Mouse (Mus musculus) forebrain, embryonic 10.5 days (tissue): ENCODE results near the gene Afap1l2. TPM values are rescaled to one million over a fixed set of nuclear protein-coding genes. Genes with fewer than 3 reads are reported as not detected.

Source experiments
- DNase-seq: peaks from one replicate; pipeline ENCODE4 v3.0.0-alpha.2; 2017; ENCODE audit warnings: low spot score; ENCODE audit errors: extremely low spot score
- H3K27ac ChIP-seq: fragments of 300-500 bp; sonication (generic); 2 replicates; pipeline ENCODE4 v1.5.1; 2016; ENCODE audit warnings: mild to moderate bottlenecking
- H3K27me3 ChIP-seq: fragments of 300-500 bp; sonication (generic); 2 replicates; pipeline ENCODE4 v1.6.1; 2016; ENCODE audit warnings: mild to moderate bottlenecking; ENCODE audit not compliant: poor library complexity, severe bottlenecking
- H3K36me3 ChIP-seq: fragments of 300-500 bp; sonication (generic); replicated peaks from 2 replicates; pipeline ENCODE4 v1.6.1; 2016; ENCODE audit warnings: mild to moderate bottlenecking, moderate library complexity
- H3K4me1 ChIP-seq: fragments of 300-500 bp; sonication (generic); 2 replicates; pipeline ENCODE4 v1.6.1; 2016
- H3K4me3 ChIP-seq: fragments of 300-500 bp; sonication (generic); 2 replicates; pipeline ENCODE4 v1.5.1; 2016; ENCODE audit warnings: mild to moderate bottlenecking, moderate library complexity
- H3K9me3 ChIP-seq: fragments of 300-500 bp; sonication (generic); 2 replicates; pipeline ENCODE4 v1.6.1; 2016; ENCODE audit warnings: mild to moderate bottlenecking, moderate library complexity
- WGBS: fragments of 180-500 bp; shearing (Covaris S2); methylation state at CpG from one replicate; pipeline ENCODE4 v1.1.7; 2016; 5-methylcytosine and 5-hydroxymethylcytosine counted together
- polyA plus RNA-seq: library from polyadenylated mRNA; unstranded; fragments of >200 nt; fragmentation: Nextera tagmentation; extraction: Ambion mirVana; gene quantifications from 2 replicates; pipeline ENCODE4 v1.2.1, GENCODE M21; 2016

The Afap1l2 gene
- polyA plus RNA-seq, 1 experiment from 2014 or later: 1.2 TPM

DNA sequence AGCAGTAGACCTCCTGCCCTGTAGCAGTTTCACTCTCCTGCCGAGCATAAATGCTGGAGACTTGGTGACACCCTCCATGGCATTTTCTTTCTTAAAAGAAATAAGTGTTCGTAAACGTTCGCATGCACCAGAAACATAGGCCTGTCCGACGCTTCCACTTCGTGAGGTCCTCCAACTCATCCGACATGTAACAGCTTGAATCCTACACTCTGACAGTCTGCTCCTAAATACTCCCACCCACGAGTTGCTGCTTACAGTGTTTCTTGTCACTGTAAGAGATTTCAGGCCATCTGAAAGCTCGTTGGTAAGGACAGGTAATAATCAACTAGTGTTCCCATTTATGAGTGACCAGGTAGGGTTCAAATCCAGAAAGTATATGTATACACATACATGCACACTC lies 120.1 kb downstream of the Afap1l2 start:
- no peak overlapping the region for H3K27ac ChIP-seq
- H3K4me3 ChIP-seq: no peak overlapping the region
- no peaks in the 10 kb centered on the region for H3K27me3 ChIP-seq
- peaks cover 30% of the 10 kb centered on the region for H3K4me1 ChIP-seq
- WGBS: 89% methylated on average over 10 of the region's 10 CpGs
- H3K9me3 ChIP-seq: no peaks in the 10 kb centered on the region
- DNase-seq: no peak
- no peaks in the 10 kb centered on the region for H3K36me3 ChIP-seq

DNA sequence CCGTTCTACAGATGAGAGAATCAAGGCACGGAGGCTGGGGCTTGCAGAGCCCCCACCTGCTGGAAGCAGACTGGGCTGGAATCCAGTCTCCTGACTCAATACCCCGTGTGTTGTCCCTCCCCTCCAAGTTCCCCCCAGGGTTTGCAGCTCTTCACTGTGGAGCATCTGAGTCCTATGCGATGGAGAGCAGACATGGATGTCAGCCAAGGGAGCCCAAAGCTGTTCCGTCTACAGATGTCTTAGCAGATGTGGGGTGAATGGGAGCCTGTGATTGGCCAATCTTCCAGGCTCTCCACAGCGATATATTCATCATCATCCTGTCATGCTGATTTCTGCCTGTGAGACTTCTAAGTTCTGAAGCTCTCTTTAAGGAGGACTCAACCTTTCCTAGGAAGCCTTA lies 130.7 kb downstream of the Afap1l2 start:
- 86% methylated on average over 6 of the region's 6 CpGs for WGBS
- H3K9me3 ChIP-seq: no peaks in the 10 kb centered on the region
- H3K27me3 ChIP-seq: peaks cover 75% of the 10 kb centered on the region
- H3K36me3 ChIP-seq: no peaks in the 10 kb centered on the region
- H3K27ac ChIP-seq: no peak overlapping the region
- no peak for DNase-seq
- H3K4me1 ChIP-seq: peaks cover 33% of the 10 kb centered on the region
- H3K4me3 ChIP-seq: no peak overlapping the region

GRCm38 (mm10) chr19:56874601-56875315 lies 133.3 kb downstream of the Afap1l2 start:
- peak; percentile 30 for DNase-seq
- WGBS: 9% methylated on average over 30 of the region's 30 CpGs
- Histone ChIP-seq H3K9me3 (no peaks in the 10 kb centered on the region), H3K36me3 (no peaks in the 10 kb centered on the region), H3K4me1 (peaks cover 18% of the 10 kb centered on the region), H3K27me3 (peaks cover 91% of the 10 kb centered on the region), H3K4me3 (peak overlapping the region; percentile 64), H3K27ac (peak overlapping the region; percentile 78)

DNA sequence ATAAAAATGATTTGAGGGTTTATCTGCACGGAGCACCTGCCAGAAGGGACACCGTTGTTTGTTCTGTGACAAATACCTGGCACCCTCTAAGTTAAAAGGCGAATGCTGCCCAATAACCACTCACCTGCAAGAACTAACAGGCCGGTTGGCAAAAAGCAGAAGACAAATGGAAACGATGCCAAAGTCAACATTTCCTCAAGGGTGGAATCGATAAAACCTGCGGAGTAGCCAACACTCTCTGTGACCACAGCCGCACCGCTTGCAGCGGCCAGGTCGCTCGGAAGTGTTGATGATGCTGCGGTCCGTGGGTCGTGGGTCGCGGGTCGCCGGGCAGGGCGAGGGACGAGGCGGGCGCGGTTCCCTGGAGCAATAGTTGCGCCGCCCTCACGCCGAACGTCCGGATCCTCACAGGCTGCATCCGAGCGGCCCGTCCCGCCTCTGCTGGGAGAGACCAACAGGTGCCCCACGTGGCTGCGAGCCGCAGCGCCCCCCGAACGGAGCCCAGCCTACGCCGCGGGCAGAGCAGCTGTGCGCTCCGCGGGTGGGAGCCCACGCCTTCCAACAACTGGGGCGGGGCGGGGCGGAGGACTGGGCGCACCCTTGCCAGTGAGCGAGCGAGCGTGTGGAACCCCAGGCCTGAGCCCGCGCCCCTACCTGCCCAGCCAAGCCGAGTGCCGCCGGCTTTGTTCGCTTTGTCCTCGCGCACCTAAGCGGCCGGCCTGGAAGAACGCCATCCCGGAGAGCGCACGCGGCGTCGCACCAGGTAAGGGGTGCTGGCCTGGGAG lies 134.0 kb downstream of the Afap1l2 start, which contains the start of gene Vwa2:
Gene Vwa2 (plus strand): TSS at position 434 of the 785 bp plus-strand sequence.
- peak within 1 kb of the TSS; percentile 64 for H3K4me3 ChIP-seq
- peak within 1 kb of the TSS; percentile 78 for H3K27ac ChIP-seq
- DNase-seq: peak; percentile 51
- H3K27me3 ChIP-seq: peaks cover 94% of the 10 kb centered on the region
- H3K9me3 ChIP-seq: no peaks in the 10 kb centered on the region
- H3K36me3 ChIP-seq: no peaks in the 10 kb centered on the region
- H3K4me1 ChIP-seq: peaks cover 15% of the 10 kb centered on the region
- 3% methylated on average over 71 of the region's 71 CpGs for WGBS

DNA sequence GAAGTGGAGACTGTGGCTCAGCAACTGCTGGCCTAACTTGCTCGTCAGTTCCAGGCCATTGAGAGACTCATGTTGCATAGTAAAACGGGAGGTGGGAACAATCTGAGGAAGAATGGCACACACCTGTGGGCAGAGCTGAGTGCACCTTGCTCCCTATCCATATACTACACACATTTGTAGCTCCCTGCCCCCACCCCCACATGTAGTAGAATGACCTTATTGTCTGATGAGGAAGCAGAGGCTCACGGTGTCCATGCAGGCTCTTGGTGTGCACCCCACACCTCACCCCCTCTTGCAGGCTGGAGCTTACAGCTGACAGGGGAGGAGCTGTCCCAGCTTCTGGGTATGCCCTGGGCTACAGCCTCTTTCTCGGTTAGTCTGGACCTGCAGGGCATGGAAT lies 140.3 kb downstream of the Afap1l2 start:
- WGBS: 72% methylated on average over 4 of the region's 4 CpGs
- H3K4me1 ChIP-seq: peaks cover 11% of the 10 kb centered on the region
- no peak for DNase-seq
- no peaks in the 10 kb centered on the region for H3K9me3 ChIP-seq
- no peak overlapping the region for H3K4me3 ChIP-seq
- H3K27me3 ChIP-seq: peaks cover 32% of the 10 kb centered on the region
- no peaks in the 10 kb centered on the region for H3K36me3 ChIP-seq
- no peak overlapping the region for H3K27ac ChIP-seq

Other genes starting within 250 kb of the Afap1l2 start
- gene Ccdc186, start 186.0 kb downstream of the Afap1l2 start, polyA plus RNA-seq: 14.2 and 14.4 TPM in 2 replicates
- 0.48 and 0.49 TPM in 2 replicates for gene Tdrd1, start 182.0 kb downstream of the Afap1l2 start, polyA plus RNA-seq
- gene Vwa2, start 134.0 kb downstream of the Afap1l2 start, polyA plus RNA-seq: 1.7 and 2.6 TPM in 2 replicates